Mouse (Mus musculus) cerebellum, postnatal 14 days (tissue): ENCODE results near the gene Hand2.

Experiments used
- DNase-seq, 2 experiments: peaks; one replicate each; pipeline ENCODE4 v3.0.0; 2021; ENCODE audit warnings: mixed read lengths in 2 of 2

Gene Hand2

DNA sequence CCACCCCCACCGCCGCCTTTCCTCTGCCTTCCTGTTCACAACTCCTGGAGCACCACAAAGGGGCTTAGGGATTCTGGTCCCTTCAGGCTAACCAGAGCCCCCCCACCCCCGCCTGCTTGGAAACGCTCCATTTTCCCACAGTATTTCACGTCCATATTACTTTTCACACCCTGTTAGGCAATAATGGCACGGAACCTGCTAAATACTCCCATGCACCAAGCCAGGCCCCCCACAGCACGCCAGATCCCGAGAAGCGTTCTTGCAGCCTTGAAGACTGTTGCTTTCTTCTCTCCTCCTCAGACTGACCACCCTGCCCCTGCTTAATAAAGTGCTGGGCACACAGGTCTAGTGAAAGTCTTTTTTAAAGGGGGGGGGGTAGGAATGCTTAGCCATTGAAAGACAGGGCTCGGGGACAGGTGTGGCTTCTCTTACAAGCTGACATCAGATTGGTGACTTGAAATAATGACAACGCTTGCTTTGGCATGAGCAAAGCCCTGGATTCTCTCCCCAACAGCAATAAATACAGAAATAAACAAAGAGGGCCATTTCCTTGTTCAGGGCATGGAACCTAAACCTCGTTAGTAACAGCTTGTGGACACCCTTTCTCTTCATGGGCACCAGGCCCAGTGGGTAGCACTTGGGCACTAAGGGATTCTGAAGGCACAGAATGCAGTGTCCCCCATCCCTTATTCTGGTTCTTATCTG is 21.8 kb downstream of the Hand2 start:
- DNase-seq: no peak

GRCm38 (mm10) chr8:57343731-57344315 is 23.0 kb downstream of the Hand2 start:
- DNase-seq: no peak

GRCm38 (mm10) chr8:57344956-57345870 is 24.4 kb downstream of the Hand2 start:
- no peak for DNase-seq

- DNase-seq: no peak
Measured at GRCm38 (mm10) chr8:57346371-57346770, 25.6 kb downstream of the Hand2 start.

DNA sequence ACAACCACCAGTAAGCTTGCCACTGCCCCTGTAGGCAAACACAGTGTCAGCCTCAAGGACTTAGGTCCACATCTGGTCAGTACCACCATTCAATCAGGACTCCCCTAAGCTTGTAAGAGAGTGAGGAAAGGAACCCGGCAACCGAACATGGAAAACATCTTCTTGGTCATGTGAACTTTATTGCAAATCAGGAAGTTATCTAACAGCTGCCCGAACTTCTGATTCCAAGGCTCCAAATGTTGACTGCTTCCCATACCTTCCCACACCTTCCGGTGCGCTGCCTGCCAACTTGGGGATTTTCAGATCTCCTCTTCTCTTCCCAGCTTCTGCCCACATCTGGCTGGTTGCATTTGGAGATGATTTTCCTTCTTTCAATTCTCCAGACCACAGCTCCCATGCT is 26.4 kb downstream of the Hand2 start:
- no peak for DNase-seq

DNA sequence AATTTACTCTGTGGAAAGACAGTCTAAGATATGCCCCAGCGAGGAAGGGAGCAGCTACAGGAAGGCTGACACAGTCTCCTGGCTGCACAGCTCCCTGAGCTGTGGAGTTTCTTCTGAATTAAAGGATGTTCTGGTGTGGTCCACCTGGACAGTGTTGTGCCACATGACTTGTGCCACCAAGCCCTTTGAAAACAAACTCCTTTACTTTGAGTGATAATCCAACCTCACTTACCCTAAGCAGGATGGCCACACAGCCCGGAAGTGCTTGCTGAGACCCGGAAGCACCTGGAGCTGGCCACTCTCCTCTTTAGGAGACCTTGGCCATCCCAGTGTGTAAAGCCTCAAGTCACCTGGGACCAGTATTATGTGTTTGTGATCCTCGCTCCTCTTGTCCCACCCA is 27.5 kb downstream of the Hand2 start:
- no peak for DNase-seq

- DNase-seq: no peak
Measured at GRCm38 (mm10) chr8:57348866-57349520, 28.2 kb downstream of the Hand2 start.

- DNase-seq: no peak
Measured at GRCm38 (mm10) chr8:57351861-57352260, 31.1 kb downstream of the Hand2 start.

GRCm38 (mm10) chr8:57353346-57354305 is 32.8 kb downstream of the Hand2 start:
- peak; percentile 63 to 64 for DNase-seq

GRCm38 (mm10) chr8:57354876-57355275 is 34.1 kb downstream of the Hand2 start:
- DNase-seq: no peak

DNA sequence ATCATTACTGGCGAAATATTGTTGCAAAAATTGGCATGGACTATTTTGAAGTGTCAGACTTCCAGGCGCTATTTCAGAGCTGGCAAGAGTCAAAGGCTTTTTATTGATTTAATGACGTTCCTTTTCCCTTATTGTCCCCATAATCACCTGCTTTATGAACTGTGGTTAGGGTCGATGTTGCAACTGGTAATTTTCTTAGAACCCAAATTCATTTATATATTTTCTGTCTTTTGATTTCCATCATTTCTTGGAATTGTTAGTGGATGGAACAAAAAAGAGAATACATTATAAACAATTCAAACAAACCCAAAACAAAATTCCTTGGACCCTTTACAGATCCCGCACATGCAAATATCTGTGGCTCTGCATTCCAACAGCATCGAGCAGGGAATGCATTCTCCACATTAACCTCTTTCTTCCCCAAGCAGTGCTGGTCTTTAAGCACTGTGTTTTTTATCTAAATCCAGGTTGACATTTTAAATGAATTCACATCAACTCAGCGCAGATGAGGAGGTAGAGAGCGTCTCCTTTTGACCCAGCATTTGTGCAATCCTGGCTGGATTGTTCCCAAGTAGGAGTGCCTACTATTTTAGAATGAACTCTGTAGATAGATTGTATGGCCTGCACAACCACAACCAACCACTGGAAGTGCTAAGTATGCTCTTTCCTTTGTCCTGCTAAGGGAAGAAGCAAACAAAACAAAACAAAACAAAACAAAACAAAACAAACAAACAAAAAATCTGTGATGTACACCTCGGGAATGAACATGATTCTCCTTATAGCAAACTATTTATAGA is 35.9 kb downstream of the Hand2 start:
- DNase-seq: no peak

DNA sequence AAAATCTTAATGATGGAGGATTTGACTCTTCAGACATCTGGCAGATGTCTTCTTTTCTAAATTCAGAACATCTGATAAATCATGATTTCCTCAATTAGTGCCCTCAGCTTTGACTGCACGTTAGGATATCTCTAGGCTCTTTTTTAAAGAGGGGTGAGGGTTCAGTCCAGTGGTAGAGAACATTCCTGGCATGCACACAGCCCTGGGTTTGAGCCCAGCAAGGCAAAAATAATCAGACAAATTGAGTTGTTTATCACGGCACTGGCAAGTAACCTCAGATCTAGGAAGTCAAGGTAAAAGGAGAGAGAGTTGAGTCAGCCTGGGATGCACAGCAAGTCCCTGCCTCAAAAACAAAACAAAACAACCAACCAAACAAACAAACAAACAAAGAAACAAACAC is 39.7 kb downstream of the Hand2 start:
- no peak for DNase-seq

DNA sequence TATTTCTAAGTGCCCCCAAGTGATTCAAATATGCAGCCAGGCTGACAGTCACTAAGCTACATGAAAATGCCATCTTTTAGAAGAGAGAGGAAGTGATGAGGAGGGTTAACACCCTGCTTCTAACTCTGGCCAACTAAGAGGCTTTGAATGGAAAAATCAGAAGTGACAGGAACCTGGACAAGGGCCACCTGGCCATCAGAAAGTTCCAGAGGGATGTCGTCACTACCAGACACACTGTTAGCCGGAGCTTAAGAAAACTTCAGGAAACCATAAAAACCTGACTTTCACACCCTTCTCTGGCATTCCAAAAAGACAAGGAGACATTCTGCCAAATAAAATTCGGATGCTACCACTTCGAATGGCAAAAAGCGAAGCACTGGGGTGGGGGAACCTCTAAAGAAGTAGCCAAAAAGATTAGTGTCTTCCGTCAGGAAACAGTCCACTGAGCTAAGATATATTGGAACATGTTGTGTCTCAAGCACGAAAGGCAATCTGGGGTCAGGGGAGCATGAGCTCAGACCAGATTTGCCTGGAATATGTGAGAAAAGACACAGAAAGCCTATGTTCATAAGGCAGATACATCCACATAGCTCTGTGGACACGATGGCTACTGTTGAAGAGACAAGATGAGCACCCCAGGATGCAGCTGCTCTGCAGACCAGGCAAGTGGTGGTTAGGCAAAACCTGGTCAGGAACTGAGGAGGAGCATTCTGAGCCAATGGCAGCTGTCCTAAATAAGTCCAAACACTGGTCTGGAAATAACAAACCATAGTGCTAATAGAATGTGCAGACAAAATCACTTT is 40.4 kb downstream of the Hand2 start:
- peak in 1 of 2 experiments; percentile 42 for DNase-seq

- no peak for DNase-seq
Measured at GRCm38 (mm10) chr8:57362881-57363280, 42.1 kb downstream of the Hand2 start.

GRCm38 (mm10) chr8:57374044-57374443 is 53.3 kb downstream of the Hand2 start:
- no peak for DNase-seq
